Mouse (Mus musculus) forebrain, embryonic 11.5 days (tissue): ENCODE results near the gene Ube2r2. TPM values are rescaled to one million over a fixed set of nuclear protein-coding genes. Genes with fewer than 3 reads are reported as not detected.
A peak's percentile ranks its signal among the peaks of the same experiment; 100 is the strongest.

Source experiments
- ATAC-seq: fragments of 200-750 bp; cut with Nextera tagmentation; replicated peaks from 2 replicates; pipeline ENCODE4 v1.8.0; 2017; ENCODE audit warnings: moderate TSS enrichment; ENCODE audit not compliant: low FRiP score
- DNase-seq: peaks from one replicate; pipeline ENCODE4 v3.0.0-alpha.2; 2017; ENCODE audit warnings: low spot score
- H3K27ac ChIP-seq: fragments of 300-500 bp; sonication (generic); 2 replicates; pipeline ENCODE4 v1.5.1; 2014; ENCODE audit warnings: low read depth, low read length
- H3K27me3 ChIP-seq: fragments of 300-500 bp; sonication (generic); 2 replicates; pipeline ENCODE4 v1.6.1; 2014; ENCODE audit warnings: mild to moderate bottlenecking, low read length, mixed read lengths; ENCODE audit not compliant: control insufficient read depth, insufficient read depth
- H3K36me3 ChIP-seq: fragments of 300-500 bp; sonication (generic); 2 replicates; pipeline ENCODE4 v1.6.1; 2014; ENCODE audit warnings: mild to moderate bottlenecking, low read length, moderate library complexity, mixed read lengths; ENCODE audit not compliant: control insufficient read depth, insufficient read depth
- H3K4me1 ChIP-seq: fragments of 300-500 bp; sonication (generic); replicated peaks from 2 replicates; pipeline ENCODE4 v1.6.1; 2014; ENCODE audit warnings: low read length, mixed read lengths; ENCODE audit not compliant: control insufficient read depth, insufficient read depth
- H3K4me2 ChIP-seq: fragments of 300-500 bp; sonication (generic); 2 replicates; pipeline ENCODE4 v1.6.1; 2014; ENCODE audit warnings: low read depth, mild to moderate bottlenecking, low read length, moderate library complexity, mixed read lengths; ENCODE audit not compliant: severe bottlenecking
- H3K4me3 ChIP-seq: fragments of 300-500 bp; sonication (generic); 2 replicates; pipeline ENCODE4 v1.5.1; 2014; ENCODE audit warnings: low read depth, low read length
- H3K9ac ChIP-seq: fragments of 300-500 bp; sonication (generic); 2 replicates; pipeline ENCODE4 v1.6.1; 2014; ENCODE audit warnings: low read length
- H3K9me3 ChIP-seq: fragments of 300-500 bp; sonication (generic); 2 replicates; pipeline ENCODE4 v1.6.1; 2016; ENCODE audit warnings: low read length, mixed read lengths; ENCODE audit not compliant: control insufficient read depth
- WGBS: fragments of 180-500 bp; shearing (Covaris S2); extraction: QIAGEN DNeasy Blood & Tissue Kit; methylation state at CpG from one replicate; pipeline ENCODE4 v1.1.7; 2014; 5-methylcytosine and 5-hydroxymethylcytosine counted together
- polyA plus RNA-seq: library from polyadenylated mRNA; unstranded; fragments of >200 nt; fragmentation: Nextera tagmentation; extraction: Ambion mirVana; gene quantifications from 2 replicates; pipeline ENCODE4 v1.2.1, GENCODE M21; 2014

The Ube2r2 gene
- polyA plus RNA-seq, 1 experiment from 2014 or later: 97.3 TPM

- no peak overlapping the region for H3K4me3 ChIP-seq
- H3K9me3 ChIP-seq: no peaks in the 10 kb centered on the region
- no peak overlapping the region for H3K27ac ChIP-seq
- ATAC-seq (no peak), DNase-seq (no peak)
- H3K4me2 ChIP-seq: no peak overlapping the region
- H3K36me3 ChIP-seq: no peaks in the 10 kb centered on the region
- peaks cover 4% of the 10 kb centered on the region; the same call in 1 of the 2 replicates for H3K4me1 ChIP-seq
- WGBS: 75% methylated on average over 3 of the region's 3 CpGs
- no peaks in the 10 kb centered on the region for H3K27me3 ChIP-seq
- no peak overlapping the region for H3K9ac ChIP-seq
These were observed 5.7 kb upstream of the Ube2r2 start for GRCm38 (mm10) chr4:41129836-41130235.

GRCm38 (mm10) chr4:41132471-41132870 is 3.1 kb upstream of the Ube2r2 start:
- WGBS: 82% methylated on average over 6 of the region's 6 CpGs

GRCm38 (mm10) chr4:41133529-41134291 is 1.8 kb upstream of the Ube2r2 start:
- H3K9ac ChIP-seq: no peak overlapping the region
- ATAC-seq (no peak), DNase-seq (no peak)
- H3K4me2 ChIP-seq: no peak overlapping the region
- peaks cover 5% of the 10 kb centered on the region; the same call in 1 of the 2 replicates for H3K4me1 ChIP-seq
- WGBS: 81% methylated on average over 6 of the region's 6 CpGs
- no peaks in the 10 kb centered on the region for H3K27me3 ChIP-seq
- H3K4me3 ChIP-seq: no peak overlapping the region
- H3K36me3 ChIP-seq: no peaks in the 10 kb centered on the region
- no peaks in the 10 kb centered on the region for H3K9me3 ChIP-seq
- H3K27ac ChIP-seq: no peak overlapping the region

More at GRCm38 (mm10) chr4:41132471-41132870, 3.1 kb upstream of the Ube2r2 start:
- Histone ChIP-seq H3K4me2 (no peak overlapping the region), H3K9me3 (no peaks in the 10 kb centered on the region), H3K9ac (no peak overlapping the region), H3K27me3 (no peaks in the 10 kb centered on the region), H3K4me1 (peaks cover 5% of the 10 kb centered on the region; the same call in 1 of the 2 replicates), H3K27ac (no peak overlapping the region), H3K36me3 (no peaks in the 10 kb centered on the region), H3K4me3 (no peak overlapping the region)
- ATAC-seq: no peak
- DNase-seq: no peak

- Histone ChIP-seq H3K9me3 (no peaks in the 10 kb centered on the region), H3K4me3 (peak overlapping the region; percentile 94), H3K27me3 (no peaks in the 10 kb centered on the region), H3K4me1 (peaks cover 5% of the 10 kb centered on the region; the same call in 1 of the 2 replicates), H3K4me2 (peak overlapping the region; percentile 73), H3K36me3 (no peaks in the 10 kb centered on the region; the same call in 1 of the 2 replicates), H3K9ac (peak overlapping the region; percentile 99), H3K27ac (peak overlapping the region; percentile 99)
- 0% methylated on average over 27 of the region's 70 CpGs for WGBS
- peak; percentile 94 for ATAC-seq
- DNase-seq: peak; percentile 95
These were observed 420 bp upstream of the Ube2r2 start for GRCm38 (mm10) chr4:41134935-41135710.

- DNase-seq: no peak
- H3K9ac ChIP-seq: peak overlapping the region; percentile 99
- H3K4me2 ChIP-seq: peak overlapping the region; percentile 73
- WGBS: 0% methylated on average over 4 of the region's 4 CpGs
- H3K36me3 ChIP-seq: peaks cover 2% of the 10 kb centered on the region; the same call in 1 of the 2 replicates
- H3K27me3 ChIP-seq: no peaks in the 10 kb centered on the region
- peaks cover 5% of the 10 kb centered on the region; the same call in 1 of the 2 replicates for H3K4me1 ChIP-seq
- H3K4me3 ChIP-seq: peak overlapping the region; percentile 94
- peak overlapping the region; percentile 99 for H3K27ac ChIP-seq
- no peaks in the 10 kb centered on the region for H3K9me3 ChIP-seq
- peak; percentile 21; the same call in 1 of the 2 replicates for ATAC-seq
These were observed 887 bp downstream of the Ube2r2 start for GRCm38 (mm10) chr4:41136454-41136805.

GRCm38 (mm10) chr4:41136811-41137210 is 1.3 kb downstream of the Ube2r2 start:
- peak overlapping the region; percentile 99 for H3K27ac ChIP-seq
- H3K4me3 ChIP-seq: peak overlapping the region; percentile 94
- H3K4me1 ChIP-seq: peaks cover 5% of the 10 kb centered on the region; the same call in 1 of the 2 replicates
- H3K9ac ChIP-seq: peak overlapping the region; percentile 99
- WGBS: 0% methylated on average over 8 of the region's 8 CpGs
- peaks cover 2% of the 10 kb centered on the region; the same call in 1 of the 2 replicates for H3K36me3 ChIP-seq
- peak overlapping the region; percentile 73 for H3K4me2 ChIP-seq
- no peaks in the 10 kb centered on the region for H3K9me3 ChIP-seq
- DNase-seq (no peak), ATAC-seq (no peak)
- no peaks in the 10 kb centered on the region for H3K27me3 ChIP-seq

GRCm38 (mm10) chr4:41140174-41140875 is 4.8 kb downstream of the Ube2r2 start:
- no peaks in the 10 kb centered on the region for H3K9me3 ChIP-seq
- WGBS: 94% methylated on average over 6 of the region's 6 CpGs
- H3K4me3 ChIP-seq: no peak overlapping the region
- DNase-seq (no peak), ATAC-seq (no peak)
- H3K27ac ChIP-seq: no peak overlapping the region
- no peaks in the 10 kb centered on the region for H3K4me1 ChIP-seq
- no peaks in the 10 kb centered on the region for H3K27me3 ChIP-seq
- H3K4me2 ChIP-seq: no peak overlapping the region
- no peak overlapping the region for H3K9ac ChIP-seq
- peaks cover 2% of the 10 kb centered on the region; the same call in 1 of the 2 replicates for H3K36me3 ChIP-seq

- peaks cover 2% of the 10 kb centered on the region; the same call in 1 of the 2 replicates for H3K36me3 ChIP-seq
These were observed 7.1 kb downstream of the Ube2r2 start for GRCm38 (mm10) chr4:41142601-41143000.

More at GRCm38 (mm10) chr4:41142601-41143000, 7.1 kb downstream of the Ube2r2 start:
- H3K4me1 ChIP-seq: no peaks in the 10 kb centered on the region
- H3K9me3 ChIP-seq: no peaks in the 10 kb centered on the region
- 92% methylated on average over 2 of the region's 2 CpGs for WGBS
- H3K4me3 ChIP-seq: no peak overlapping the region
- no peak for ATAC-seq
- no peak overlapping the region for H3K27ac ChIP-seq
- no peak overlapping the region for H3K9ac ChIP-seq
- H3K4me2 ChIP-seq: no peak overlapping the region
- no peaks in the 10 kb centered on the region for H3K27me3 ChIP-seq
- DNase-seq: no peak
